Mouse (Mus musculus): ENCODE results near the gene Tdrd5. TPM values are rescaled to one million over a fixed set of nuclear protein-coding genes. Genes with fewer than 3 reads are reported as not detected.
"Not testable (repeated sequence)": the region's sequence is repeated elsewhere in the genome, so short reads cannot be mapped to it uniquely, and the experiment has no call there.

Gene Tdrd5
- total and polyA plus RNA-seq, 3 experiments = 0.09 to 6.0 (median 0.55) TPM

DNA sequence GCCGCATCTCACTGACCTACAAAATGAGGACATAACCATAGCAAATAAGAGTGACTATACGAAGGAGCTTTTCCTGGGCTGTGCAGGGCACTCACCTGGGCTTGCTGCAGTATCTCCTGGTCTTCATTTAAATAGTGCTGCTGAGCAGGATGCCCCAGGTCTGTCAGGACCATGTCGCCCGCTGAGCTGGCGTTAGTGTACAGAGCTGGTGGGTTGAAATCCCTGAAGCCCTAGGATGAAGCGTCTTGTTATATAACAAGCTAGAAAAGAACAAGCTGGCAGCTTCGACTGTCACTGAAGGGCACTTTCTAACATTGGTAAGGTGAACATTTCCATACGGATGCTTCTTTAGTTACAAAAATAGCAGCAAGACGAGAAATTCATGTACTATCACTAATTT, 33.0 kb downstream of the Tdrd5 start:
- Histone ChIP-seq H3K4me3 (ENCODE audit: low read depth, low read length) (no peak overlapping the region), H3K4me1 (ENCODE audit: insufficient read depth, low read depth, low read length) (peaks cover 3% of the 10 kb centered on the region)
- ATAC-seq (ENCODE audit: extremely low read depth, insufficient number of reproducible peaks, low FRiP score, poor library complexity, severe bottlenecking) = no peak

DNA sequence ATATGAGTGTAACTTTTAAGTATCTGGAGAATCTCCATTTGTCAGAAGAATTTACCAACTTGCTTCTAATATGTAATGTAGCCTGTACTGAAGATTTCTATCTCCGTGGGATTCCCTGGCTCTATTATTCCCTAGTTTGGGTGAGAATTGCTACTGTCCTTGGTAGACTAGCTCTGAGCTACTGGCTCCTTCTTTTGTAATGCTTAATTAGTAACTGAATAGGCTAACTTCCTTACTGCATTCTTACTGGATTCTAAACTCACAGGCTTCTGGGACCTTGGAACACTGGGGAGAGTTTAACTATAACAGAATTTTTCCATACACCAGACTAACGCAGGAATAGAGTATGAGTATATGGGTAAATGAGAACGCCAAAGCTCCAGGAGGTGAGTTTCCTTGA, 34.9 kb downstream of the Tdrd5 start:
- not testable (repeated sequence) for H3K9me3 ChIP-seq (replicated peaks); H3K4me3 ChIP-seq (ENCODE audit: low read depth, low read length); H3K36me3 ChIP-seq (replicated peaks); ATAC-seq (ENCODE audit: extremely low read depth, insufficient number of reproducible peaks, low FRiP score, poor library complexity, severe bottlenecking); DNase-seq (ENCODE audit: low spot score); H3K4me1 ChIP-seq (ENCODE audit: insufficient read depth, low read depth, low read length)
- peaks cover 18% of the 10 kb centered on the region for H3K27me3 ChIP-seq (ENCODE audit: insufficient read depth, low read length)

More for the DNA sequence above, 33.0 kb downstream of the Tdrd5 start:
- Histone ChIP-seq H3K9me3 (replicated peaks) (no peaks in the 10 kb centered on the region), H3K36me3 (replicated peaks) (no peaks in the 10 kb centered on the region), H3K27me3 (ENCODE audit: insufficient read depth, low read length) (peaks cover 20% of the 10 kb centered on the region)
- no peak for DNase-seq (ENCODE audit: low spot score)
- no peak for TF ChIP-seq CTCF (IDR thresholded peaks at IDR 0.05; ENCODE audit: low read depth, low read length)
- TF ChIP-seq GATA2 (IDR thresholded peaks at IDR 0.05; ENCODE audit: borderline replicate concordance, low read depth, low read length) = no peak
- no peak for TF ChIP-seq GATA1 (IDR thresholded peaks at IDR 0.05; ENCODE audit: borderline replicate concordance, low read length)
- TF ChIP-seq POLR2AphosphoS5 (IDR thresholded peaks at IDR 0.05; ENCODE audit: insufficient replicate concordance, low read depth, low read length) = no peak
- TF ChIP-seq TAL1 (conservative IDR thresholded peaks at IDR 0.05; ENCODE audit: low read depth, low read length) = no peak

DNA sequence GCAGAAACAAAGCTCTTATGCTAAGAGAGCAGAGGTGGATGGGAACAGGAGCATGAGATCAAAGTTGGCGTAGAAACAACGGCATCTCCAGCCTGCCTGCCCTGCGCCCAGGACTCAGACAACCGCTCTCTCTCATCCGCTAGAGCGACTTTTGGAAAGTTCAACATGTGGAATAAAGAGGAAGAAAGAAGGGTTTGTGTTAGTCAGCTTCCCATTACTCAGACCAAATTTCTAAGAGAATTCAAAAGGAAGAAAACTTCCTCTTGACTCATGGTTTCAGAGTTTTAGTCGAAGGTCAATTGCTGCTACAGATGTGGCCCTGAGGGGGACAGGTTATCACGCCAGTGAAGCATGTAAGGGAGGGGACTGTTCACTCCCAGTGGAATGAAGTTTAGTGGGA, 39.5 kb downstream of the Tdrd5 start:
- ATAC-seq (ENCODE audit: extremely low read depth, insufficient number of reproducible peaks, low FRiP score, poor library complexity, severe bottlenecking) (no peak), DNase-seq (ENCODE audit: low spot score) (no peak)
- Histone ChIP-seq H3K36me3 (replicated peaks) (no peaks in the 10 kb centered on the region), H3K4me3 (ENCODE audit: low read depth, low read length) (no peak overlapping the region), H3K4me1 (ENCODE audit: insufficient read depth, low read depth, low read length) (peaks cover 4% of the 10 kb centered on the region; the same call in 1 of the 2 replicates), H3K27me3 (ENCODE audit: insufficient read depth, low read length) (peaks cover 16% of the 10 kb centered on the region), H3K9me3 (replicated peaks) (no peaks in the 10 kb centered on the region)
- TF ChIP-seq CTCF (IDR thresholded peaks at IDR 0.05; ENCODE audit: low read depth, low read length) = no peak
- TF ChIP-seq TAL1 (conservative IDR thresholded peaks at IDR 0.05; ENCODE audit: low read depth, low read length) = no peak
- TF ChIP-seq GATA1 (IDR thresholded peaks at IDR 0.05; ENCODE audit: borderline replicate concordance, low read length) = no peak
- no peak for TF ChIP-seq POLR2AphosphoS5 (IDR thresholded peaks at IDR 0.05; ENCODE audit: insufficient replicate concordance, low read depth, low read length)
- no peak for TF ChIP-seq GATA2 (IDR thresholded peaks at IDR 0.05; ENCODE audit: borderline replicate concordance, low read depth, low read length)

DNA sequence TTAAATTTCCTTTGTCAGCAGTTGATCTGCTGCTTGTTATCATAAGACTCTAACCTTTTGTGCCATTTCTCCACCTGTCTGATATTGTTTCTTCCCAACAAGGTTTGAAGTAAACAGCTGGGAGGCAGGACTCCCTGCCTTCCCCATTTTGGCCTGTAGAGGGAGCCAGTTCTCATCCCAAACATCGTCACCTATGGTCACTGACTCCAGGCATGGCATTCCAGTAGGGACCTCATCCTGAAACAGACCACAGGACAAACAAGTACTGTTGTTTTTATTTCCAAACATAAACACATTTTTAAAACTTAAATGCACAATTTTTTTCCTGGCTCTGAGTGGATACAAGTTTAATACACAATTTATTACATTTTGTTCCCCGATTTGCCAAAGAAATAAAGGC, 40.1 kb downstream of the Tdrd5 start:
- TF ChIP-seq CTCF (IDR thresholded peaks at IDR 0.05; ENCODE audit: low read depth, low read length) (peak; percentile 84), GATA1 (IDR thresholded peaks at IDR 0.05; ENCODE audit: borderline replicate concordance, low read length) (no peak), TAL1 (conservative IDR thresholded peaks at IDR 0.05; ENCODE audit: low read depth, low read length) (no peak), POLR2AphosphoS5 (IDR thresholded peaks at IDR 0.05; ENCODE audit: insufficient replicate concordance, low read depth, low read length) (no peak)
- peaks cover 16% of the 10 kb centered on the region for H3K27me3 ChIP-seq (ENCODE audit: insufficient read depth, low read length)
- H3K9me3 ChIP-seq (replicated peaks) = no peaks in the 10 kb centered on the region
- no peak for ATAC-seq (ENCODE audit: extremely low read depth, insufficient number of reproducible peaks, low FRiP score, poor library complexity, severe bottlenecking)
- H3K36me3 ChIP-seq (replicated peaks) = no peaks in the 10 kb centered on the region
- no peak overlapping the region for H3K4me3 ChIP-seq (ENCODE audit: low read depth, low read length)
- DNase-seq (ENCODE audit: low spot score) = no peak
- H3K4me1 ChIP-seq (ENCODE audit: insufficient read depth, low read depth, low read length) = peaks cover 4% of the 10 kb centered on the region; the same call in 1 of the 2 replicates

DNA sequence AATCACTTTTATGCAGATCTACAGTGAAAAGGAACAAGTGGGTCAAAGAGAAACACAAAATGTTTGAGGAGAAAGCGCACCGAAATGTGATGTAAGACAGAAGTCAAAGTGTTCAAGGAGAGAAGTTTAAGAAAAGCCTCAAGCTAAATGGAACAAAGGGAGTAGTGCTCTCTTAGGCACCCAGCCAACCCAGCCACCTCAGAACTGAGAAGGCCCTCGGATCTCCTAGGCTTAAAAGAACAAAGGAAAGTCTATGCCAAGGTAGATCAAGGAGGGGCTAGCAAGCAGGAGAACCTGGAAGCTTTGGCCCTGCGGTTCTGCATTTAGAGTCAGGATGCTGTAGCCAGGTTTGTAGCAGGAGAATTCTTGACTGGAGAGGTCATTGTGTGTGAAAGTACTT, 48.6 kb downstream of the Tdrd5 start:
- TF ChIP-seq POLR2AphosphoS5 (IDR thresholded peaks at IDR 0.05; ENCODE audit: insufficient replicate concordance, low read depth, low read length) (no peak), GATA1 (IDR thresholded peaks at IDR 0.05; ENCODE audit: borderline replicate concordance, low read length) (no peak), CTCF (IDR thresholded peaks at IDR 0.05; ENCODE audit: low read depth, low read length) (no peak), TAL1 (conservative IDR thresholded peaks at IDR 0.05; ENCODE audit: low read depth, low read length) (no peak), GATA2 (IDR thresholded peaks at IDR 0.05; ENCODE audit: borderline replicate concordance, low read depth, low read length) (no peak)
- DNase-seq (ENCODE audit: low spot score) (no peak), ATAC-seq (ENCODE audit: extremely low read depth, insufficient number of reproducible peaks, low FRiP score, poor library complexity, severe bottlenecking) (no peak)
- Histone ChIP-seq H3K4me1 (ENCODE audit: insufficient read depth, low read depth, low read length) (no peaks in the 10 kb centered on the region), H3K36me3 (replicated peaks) (no peaks in the 10 kb centered on the region), H3K4me3 (ENCODE audit: low read depth, low read length) (no peak overlapping the region), H3K27me3 (ENCODE audit: insufficient read depth, low read length) (peaks cover 16% of the 10 kb centered on the region), H3K9me3 (replicated peaks) (no peaks in the 10 kb centered on the region)

DNA sequence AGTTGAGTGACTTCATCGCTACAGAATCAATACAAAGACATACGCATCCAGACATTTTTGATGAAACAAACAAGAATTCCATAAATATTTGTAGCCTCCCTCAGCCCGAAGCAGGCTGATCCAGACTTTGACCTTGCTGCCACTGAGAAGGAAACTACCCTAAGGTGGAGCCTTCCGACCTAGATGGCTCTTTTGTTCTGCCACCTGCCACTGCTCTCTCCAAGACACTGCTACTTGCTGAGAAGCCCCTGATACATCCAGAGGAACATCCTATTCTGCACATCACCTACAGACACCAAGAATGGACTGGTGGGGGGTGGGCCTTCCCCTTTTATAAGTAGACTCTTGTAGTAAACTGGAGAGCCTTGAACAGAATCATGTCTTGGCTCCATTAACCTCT, 52.4 kb downstream of the Tdrd5 start:
- H3K36me3 ChIP-seq (replicated peaks); DNase-seq (ENCODE audit: low spot score); ATAC-seq (ENCODE audit: extremely low read depth, insufficient number of reproducible peaks, low FRiP score, poor library complexity, severe bottlenecking): not testable (repeated sequence)

DNA sequence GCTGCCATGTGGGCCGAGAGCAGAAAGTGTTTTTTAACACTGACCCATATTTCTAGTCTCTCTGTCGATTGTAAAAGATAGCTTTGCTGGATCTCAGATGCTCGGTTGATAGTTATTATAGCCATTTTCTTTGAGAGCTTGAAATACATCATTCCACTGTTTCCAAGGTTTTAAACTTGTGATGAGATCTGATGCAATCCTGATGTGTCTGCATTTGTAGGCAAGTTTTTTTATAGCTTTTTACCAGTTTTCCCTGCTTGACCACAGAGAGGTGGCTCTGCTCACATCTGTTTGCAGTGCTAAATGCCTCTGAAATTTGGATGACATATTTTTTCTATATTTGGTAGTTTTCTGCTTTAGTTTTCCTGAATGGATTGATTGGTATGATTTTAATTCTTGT, 55.6 kb downstream of the Tdrd5 start:
- H3K4me1 ChIP-seq (ENCODE audit: insufficient read depth, low read depth, low read length) = no peaks in the 10 kb centered on the region
- H3K36me3 ChIP-seq (replicated peaks) = no peaks in the 10 kb centered on the region
- peaks cover 9% of the 10 kb centered on the region for H3K27me3 ChIP-seq (ENCODE audit: insufficient read depth, low read length)
- H3K9me3 ChIP-seq (replicated peaks) = no peaks in the 10 kb centered on the region
- DNase-seq (ENCODE audit: low spot score) (no peak), ATAC-seq (ENCODE audit: extremely low read depth, insufficient number of reproducible peaks, low FRiP score, poor library complexity, severe bottlenecking) (no peak)
- no peak for TF ChIP-seq GATA1 (IDR thresholded peaks at IDR 0.05; ENCODE audit: borderline replicate concordance, low read length)
- TF ChIP-seq TAL1 (conservative IDR thresholded peaks at IDR 0.05; ENCODE audit: low read depth, low read length) = no peak
- no peak for TF ChIP-seq CTCF (IDR thresholded peaks at IDR 0.05; ENCODE audit: low read depth, low read length)
- no peak for TF ChIP-seq POLR2AphosphoS5 (IDR thresholded peaks at IDR 0.05; ENCODE audit: insufficient replicate concordance, low read depth, low read length)
- no peak for TF ChIP-seq GATA2 (IDR thresholded peaks at IDR 0.05; ENCODE audit: borderline replicate concordance, low read depth, low read length)
- H3K4me3 ChIP-seq (ENCODE audit: low read depth, low read length) = no peak overlapping the region

More for the DNA sequence above, 52.4 kb downstream of the Tdrd5 start:
- not testable (repeated sequence) for H3K4me3 ChIP-seq (ENCODE audit: low read depth, low read length); H3K4me1 ChIP-seq (ENCODE audit: insufficient read depth, low read depth, low read length); H3K9me3 ChIP-seq (replicated peaks)
- H3K27me3 ChIP-seq (ENCODE audit: insufficient read depth, low read length) = peaks cover 12% of the 10 kb centered on the region

Data from G1E (cell line).